Mouse (Mus musculus): ENCODE results near the gene Arid3c. TPM values are rescaled to one million over a fixed set of nuclear protein-coding genes. Genes with fewer than 3 reads are reported as not detected.

Arid3c gene
- polyA plus RNA-seq, 1 experiment from 2014 or later: not detected

DNA sequence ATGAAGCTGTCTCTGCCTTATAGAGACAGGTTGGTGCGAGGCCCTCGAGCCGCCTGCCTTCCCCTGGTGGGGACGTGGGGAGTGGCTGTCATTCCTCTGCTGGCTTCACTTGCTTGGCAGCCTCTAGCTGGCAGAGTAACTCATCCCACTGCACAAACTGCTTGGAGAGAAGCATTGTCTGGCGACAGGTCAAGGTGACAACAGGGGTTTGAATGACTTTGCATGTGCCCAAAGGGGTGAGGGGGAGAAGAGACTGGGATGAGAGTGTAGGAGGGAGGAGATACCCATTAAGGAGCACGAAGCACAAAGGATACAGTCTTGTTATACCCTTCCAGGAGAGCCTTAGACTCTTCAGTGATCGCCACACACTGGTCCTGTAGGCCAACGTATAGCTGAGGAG lies 15.9 kb downstream of the Arid3c start:
- no peak overlapping the region for H3K9ac ChIP-seq (replicated peaks)
- WGBS: 78% methylated on average over 8 of the region's 8 CpGs
- no peaks in the 10 kb centered on the region for H3K27me3 ChIP-seq
- H3K4me2 ChIP-seq: no peak overlapping the region
- H3K27ac ChIP-seq: no peak overlapping the region
- no peaks in the 10 kb centered on the region for H3K9me3 ChIP-seq
- peaks cover 59% of the 10 kb centered on the region for H3K36me3 ChIP-seq
- H3K4me3 ChIP-seq (replicated peaks): no peak overlapping the region
- peaks cover 36% of the 10 kb centered on the region for H3K4me1 ChIP-seq (replicated peaks)
- ATAC-seq (ENCODE audit: insufficient number of reproducible peaks, insufficient read depth, low FRiP score, low TSS enrichment, low read depth): no peak

DNA sequence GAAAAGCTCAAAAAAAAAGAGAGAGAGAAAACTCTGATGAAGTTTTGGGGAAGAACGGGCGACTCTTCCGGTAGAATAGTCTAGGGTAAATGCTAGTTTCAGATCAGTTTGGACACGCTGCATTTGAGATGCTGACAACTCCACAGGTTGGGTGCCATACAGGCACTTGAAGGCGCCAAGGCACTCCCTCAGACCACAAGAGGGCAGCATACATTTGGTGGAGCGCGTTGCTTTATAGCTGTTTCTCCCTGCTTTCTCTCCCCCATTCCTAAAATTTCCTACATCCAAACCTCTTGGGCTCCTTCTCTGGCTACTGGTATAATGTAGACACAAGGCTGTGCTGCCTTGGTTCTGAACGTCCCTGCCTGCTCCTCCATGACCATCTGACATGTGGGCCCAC lies 16.7 kb downstream of the Arid3c start:
- Histone ChIP-seq H3K9me3 (no peaks in the 10 kb centered on the region), H3K4me2 (peak overlapping the region; percentile 85), H3K27ac (no peak overlapping the region), H3K9ac (replicated peaks) (no peak overlapping the region), H3K27me3 (no peaks in the 10 kb centered on the region), H3K4me3 (replicated peaks) (peak overlapping the region; percentile 80; the same call in 1 of the 2 replicates), H3K36me3 (peaks cover 51% of the 10 kb centered on the region), H3K4me1 (replicated peaks) (peaks cover 36% of the 10 kb centered on the region)
- WGBS: 18% methylated on average over 8 of the region's 8 CpGs
- no peak for ATAC-seq (ENCODE audit: insufficient number of reproducible peaks, insufficient read depth, low FRiP score, low TSS enrichment, low read depth)

DNA sequence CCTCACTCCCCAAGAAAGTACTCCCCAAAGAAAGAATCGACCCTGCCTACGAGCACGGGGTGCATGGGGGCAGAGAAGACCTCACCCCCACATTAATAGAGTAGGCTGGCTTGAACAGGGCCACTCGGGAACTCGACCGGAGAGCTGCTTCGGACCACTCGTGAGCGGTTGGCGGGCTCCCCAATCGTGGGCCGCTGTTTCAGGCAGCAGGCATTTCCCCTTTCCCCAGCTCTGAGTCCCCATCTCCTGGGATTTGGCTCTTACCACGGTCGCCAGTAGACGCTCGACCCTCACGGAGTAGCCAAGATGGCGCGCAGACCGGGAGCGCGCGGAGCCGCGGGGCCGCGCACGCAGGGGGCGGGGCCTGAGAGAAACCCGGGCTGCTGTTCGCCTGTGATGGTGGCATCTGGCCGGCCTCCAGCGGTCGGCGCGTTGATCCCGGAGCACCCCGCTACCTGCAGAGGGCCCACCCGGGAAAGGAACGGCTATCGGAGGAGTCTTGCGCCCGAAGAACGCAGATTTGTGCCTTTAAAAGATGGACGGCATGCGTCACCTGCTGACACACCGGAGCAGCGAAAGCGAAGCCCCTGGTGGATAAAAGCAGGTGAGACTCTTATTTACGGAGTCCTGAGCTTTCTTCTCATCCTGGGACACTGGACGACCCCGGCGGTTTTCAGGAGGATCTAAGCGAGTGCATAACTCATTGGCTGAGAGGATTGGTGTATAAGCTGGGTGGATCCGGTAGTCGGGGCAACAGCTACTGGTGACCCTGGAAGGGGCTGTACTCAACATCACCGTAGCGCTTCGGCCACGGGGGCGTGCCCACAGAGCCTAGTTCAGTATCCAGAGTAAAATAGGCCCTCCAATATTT lies 17.5 kb downstream of the Arid3c start, which contains the start of gene Rpp25l:
TSS of gene Rpp25l (minus strand) at position 338 of the 871 bp plus-strand sequence.
- Histone ChIP-seq H3K4me3 (replicated peaks) (peak within 1 kb of the TSS; percentile 80), H3K4me2 (peak within 1 kb of the TSS; percentile 85), H3K9ac (replicated peaks) (peak within 1 kb of the TSS; percentile 92), H3K27ac (peak within 1 kb of the TSS; percentile 83), H3K36me3 (peaks cover 42% of the 10 kb centered on the region), H3K4me1 (replicated peaks) (peaks cover 36% of the 10 kb centered on the region), H3K9me3 (no peaks in the 10 kb centered on the region), H3K27me3 (no peaks in the 10 kb centered on the region)
- peak; percentile 52; the same call in 1 of the 2 replicates for ATAC-seq (ENCODE audit: insufficient number of reproducible peaks, insufficient read depth, low FRiP score, low TSS enrichment, low read depth)
- under 1% methylated on average over 61 of the region's 61 CpGs for WGBS

DNA sequence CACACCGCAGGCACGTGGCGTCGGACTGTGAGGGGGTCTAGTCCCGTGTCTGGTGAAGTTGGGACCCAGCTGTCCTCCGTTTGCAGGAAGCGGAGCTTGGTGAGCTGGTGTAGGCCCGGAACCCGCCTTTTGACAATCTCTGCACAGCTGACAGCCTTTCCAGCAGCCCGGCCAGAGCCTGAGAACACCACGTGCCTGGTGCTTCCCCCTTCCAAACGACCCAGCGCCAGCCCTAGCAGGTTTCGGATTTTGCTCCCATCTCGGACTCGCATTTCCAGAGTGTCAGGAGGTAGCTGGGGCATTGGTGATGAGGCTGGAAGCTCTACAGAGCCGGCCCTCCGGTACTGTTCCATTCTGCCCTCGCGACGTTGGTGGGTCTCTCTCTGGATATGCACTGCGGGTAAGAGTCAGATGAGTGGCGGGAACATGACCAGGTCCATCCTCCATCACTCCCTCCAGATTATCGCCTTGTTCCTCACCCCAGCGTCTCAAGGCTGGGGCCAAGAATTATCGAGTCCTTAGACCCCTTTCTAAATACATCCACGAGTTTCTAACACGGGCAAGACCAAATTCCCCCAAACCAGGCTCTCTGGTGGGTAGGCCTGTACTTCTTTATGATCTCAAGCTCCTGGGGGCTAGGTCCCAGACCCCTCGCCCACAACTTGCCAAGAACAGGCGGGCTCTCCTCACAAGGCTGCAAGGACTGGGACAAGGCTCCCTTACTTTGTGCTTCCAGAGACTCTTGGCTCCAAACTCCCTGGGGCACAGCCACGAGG lies 18.3 kb downstream of the Arid3c start:
- Histone ChIP-seq H3K27me3 (peaks cover 6% of the 10 kb centered on the region), H3K4me2 (peak overlapping the region; percentile 85), H3K9me3 (no peaks in the 10 kb centered on the region), H3K9ac (replicated peaks) (peak overlapping the region; percentile 92), H3K36me3 (peaks cover 35% of the 10 kb centered on the region), H3K4me1 (replicated peaks) (peaks cover 36% of the 10 kb centered on the region), H3K27ac (peak overlapping the region; percentile 83), H3K4me3 (replicated peaks) (peak overlapping the region; percentile 80)
- WGBS: 51% methylated on average over 31 of the region's 31 CpGs
- peak; percentile 13; the same call in 1 of the 2 replicates for ATAC-seq (ENCODE audit: insufficient number of reproducible peaks, insufficient read depth, low FRiP score, low TSS enrichment, low read depth)

DNA sequence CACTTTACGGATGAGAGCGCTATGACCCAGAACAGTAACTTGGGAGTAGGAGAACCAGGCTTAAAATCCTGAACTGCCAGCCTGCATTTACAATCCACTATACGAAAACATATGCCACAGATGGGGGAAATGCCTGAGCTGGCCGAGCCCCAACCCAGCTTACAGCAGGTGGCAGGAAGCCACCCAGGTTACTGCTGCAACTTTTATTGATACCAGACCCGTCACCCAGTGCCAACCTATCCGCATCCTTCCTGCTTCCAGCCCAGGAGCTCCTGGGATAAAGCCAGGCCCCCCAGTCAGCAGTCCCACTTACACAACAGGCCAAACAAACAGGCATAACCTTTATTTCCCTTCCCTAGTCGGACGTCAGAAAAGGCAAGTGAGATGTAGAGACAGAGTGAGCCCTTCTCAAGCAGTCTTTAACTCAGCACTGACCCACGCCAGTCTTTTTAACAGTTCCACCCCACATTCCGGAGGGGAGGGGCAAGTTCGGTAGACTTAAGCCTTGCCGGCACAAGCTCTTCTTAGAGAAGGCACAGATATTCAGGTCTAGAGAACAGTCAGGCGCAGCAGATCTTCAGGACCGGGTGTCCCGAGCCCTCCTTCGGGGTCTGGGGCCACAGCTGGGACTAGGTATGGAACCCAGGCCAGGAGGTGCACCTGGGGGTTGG lies 19.1 kb downstream of the Arid3c start:
- WGBS: 73% methylated on average over 16 of the region's 16 CpGs

DNA sequence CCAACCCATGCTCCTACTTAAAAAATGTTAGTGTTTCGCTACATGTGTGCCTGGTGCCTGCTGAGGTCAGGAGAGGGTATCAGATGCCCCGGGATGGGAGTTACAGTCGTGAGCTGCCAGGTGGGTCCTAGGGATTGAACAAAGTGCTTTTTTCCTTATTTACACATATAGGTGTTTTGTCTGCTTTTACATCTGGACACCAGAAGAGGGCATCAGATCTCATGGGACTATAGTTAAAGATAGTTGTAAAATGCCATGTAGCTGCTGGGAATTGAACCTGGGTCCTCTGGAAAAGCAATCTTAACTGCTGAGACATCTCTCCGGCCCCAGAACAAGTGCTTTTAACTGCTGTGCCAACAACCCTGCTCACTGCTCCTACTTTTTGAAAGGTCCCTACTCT lies 20.7 kb downstream of the Arid3c start:
- Histone ChIP-seq H3K27me3 (peaks cover 28% of the 10 kb centered on the region), H3K27ac (no peak overlapping the region), H3K9me3 (no peaks in the 10 kb centered on the region), H3K36me3 (peaks cover 17% of the 10 kb centered on the region; the same call in 1 of the 2 replicates), H3K4me3 (replicated peaks) (no peak overlapping the region), H3K4me2 (no peak overlapping the region), H3K9ac (replicated peaks) (no peak overlapping the region), H3K4me1 (replicated peaks) (peaks cover 31% of the 10 kb centered on the region)
- WGBS: 64% methylated on average over 4 of the region's 4 CpGs
- no peak for ATAC-seq (ENCODE audit: insufficient number of reproducible peaks, insufficient read depth, low FRiP score, low TSS enrichment, low read depth)

More for the DNA sequence above, 19.1 kb downstream of the Arid3c start:
- peak overlapping the region; percentile 85 for H3K4me2 ChIP-seq
- H3K27ac ChIP-seq: peak overlapping the region; percentile 31; the same call in 1 of the 2 replicates
- peaks cover 12% of the 10 kb centered on the region for H3K27me3 ChIP-seq
- H3K4me1 ChIP-seq (replicated peaks): peaks cover 30% of the 10 kb centered on the region
- peak overlapping the region; percentile 80 for H3K4me3 ChIP-seq (replicated peaks)
- H3K9ac ChIP-seq (replicated peaks): peak overlapping the region; percentile 92
- H3K36me3 ChIP-seq: peaks cover 28% of the 10 kb centered on the region
- no peak for ATAC-seq (ENCODE audit: insufficient number of reproducible peaks, insufficient read depth, low FRiP score, low TSS enrichment, low read depth)
- no peaks in the 10 kb centered on the region for H3K9me3 ChIP-seq

DNA sequence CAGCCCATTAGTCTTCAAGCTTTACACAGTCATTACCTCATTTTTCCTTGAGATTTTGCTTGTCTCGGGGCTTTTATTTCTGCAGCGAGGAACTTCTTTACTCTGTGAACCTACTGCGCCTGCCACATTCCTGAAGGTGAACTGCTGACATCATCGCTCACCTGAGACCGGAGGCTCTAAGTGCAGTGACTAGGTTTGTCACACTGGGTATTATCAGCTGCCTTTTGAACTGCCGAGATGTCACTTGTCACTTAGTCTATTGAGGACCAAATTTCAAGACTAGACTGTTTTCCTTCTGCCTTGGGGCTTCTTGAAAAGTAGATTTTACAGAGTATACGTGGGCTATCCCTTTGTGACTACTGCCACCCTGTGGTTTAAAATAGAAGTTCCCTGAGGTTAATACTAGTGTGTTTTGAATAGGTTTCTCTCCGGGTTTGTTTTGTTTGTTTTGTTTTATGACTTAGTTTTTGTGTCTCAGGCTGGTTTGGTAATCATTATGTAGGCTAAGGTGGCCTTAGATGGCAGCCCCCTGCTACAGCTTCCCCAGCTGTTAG lies 22.7 kb downstream of the Arid3c start:
- H3K4me2 ChIP-seq: no peak overlapping the region
- no peak overlapping the region for H3K9ac ChIP-seq (replicated peaks)
- peaks cover 40% of the 10 kb centered on the region for H3K4me1 ChIP-seq (replicated peaks)
- H3K27me3 ChIP-seq: peaks cover 46% of the 10 kb centered on the region
- H3K27ac ChIP-seq: no peak overlapping the region
- ATAC-seq (ENCODE audit: insufficient number of reproducible peaks, insufficient read depth, low FRiP score, low TSS enrichment, low read depth): no peak
- no peaks in the 10 kb centered on the region for H3K9me3 ChIP-seq
- no peak overlapping the region for H3K4me3 ChIP-seq (replicated peaks)
- H3K36me3 ChIP-seq: peaks cover 17% of the 10 kb centered on the region; the same call in 1 of the 2 replicates
- 46% methylated on average over 8 of the region's 8 CpGs for WGBS

DNA sequence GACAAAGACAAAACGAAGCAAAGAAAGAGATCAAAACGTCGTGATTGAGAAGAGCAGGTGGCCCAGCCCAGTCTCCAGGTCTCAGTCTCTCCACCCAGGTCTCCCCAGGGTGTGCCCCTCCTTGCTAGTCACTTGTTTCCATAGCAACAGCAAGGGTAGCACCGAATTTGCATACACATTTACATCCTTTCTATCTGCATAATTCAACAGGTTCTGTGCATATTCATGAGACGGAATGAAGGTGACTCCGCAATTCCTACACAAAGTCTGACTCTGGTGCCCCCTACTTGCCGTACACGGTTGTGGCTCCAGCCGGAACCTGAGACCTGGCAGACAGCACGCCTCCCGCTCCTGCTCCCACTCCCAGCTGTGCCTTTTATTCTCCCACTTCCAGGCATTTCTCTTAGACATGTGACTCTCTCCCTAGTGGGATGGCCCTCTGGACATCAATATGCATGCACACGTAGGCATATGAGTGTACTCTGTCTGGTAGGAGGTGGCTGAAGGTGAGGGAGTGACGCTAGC lies 23.9 kb downstream of the Arid3c start:
- 2% methylated on average over 13 of the region's 13 CpGs for WGBS
- Histone ChIP-seq H3K27ac (no peak overlapping the region), H3K27me3 (peaks cover 51% of the 10 kb centered on the region), H3K4me1 (replicated peaks) (peaks cover 32% of the 10 kb centered on the region), H3K4me3 (replicated peaks) (no peak overlapping the region), H3K9me3 (no peaks in the 10 kb centered on the region), H3K4me2 (peak overlapping the region; percentile 27; the same call in 1 of the 2 replicates), H3K36me3 (peaks cover 14% of the 10 kb centered on the region; the same call in 1 of the 2 replicates), H3K9ac (replicated peaks) (no peak overlapping the region)
- peak; percentile 29; the same call in 1 of the 2 replicates for ATAC-seq (ENCODE audit: insufficient number of reproducible peaks, insufficient read depth, low FRiP score, low TSS enrichment, low read depth)

DNA sequence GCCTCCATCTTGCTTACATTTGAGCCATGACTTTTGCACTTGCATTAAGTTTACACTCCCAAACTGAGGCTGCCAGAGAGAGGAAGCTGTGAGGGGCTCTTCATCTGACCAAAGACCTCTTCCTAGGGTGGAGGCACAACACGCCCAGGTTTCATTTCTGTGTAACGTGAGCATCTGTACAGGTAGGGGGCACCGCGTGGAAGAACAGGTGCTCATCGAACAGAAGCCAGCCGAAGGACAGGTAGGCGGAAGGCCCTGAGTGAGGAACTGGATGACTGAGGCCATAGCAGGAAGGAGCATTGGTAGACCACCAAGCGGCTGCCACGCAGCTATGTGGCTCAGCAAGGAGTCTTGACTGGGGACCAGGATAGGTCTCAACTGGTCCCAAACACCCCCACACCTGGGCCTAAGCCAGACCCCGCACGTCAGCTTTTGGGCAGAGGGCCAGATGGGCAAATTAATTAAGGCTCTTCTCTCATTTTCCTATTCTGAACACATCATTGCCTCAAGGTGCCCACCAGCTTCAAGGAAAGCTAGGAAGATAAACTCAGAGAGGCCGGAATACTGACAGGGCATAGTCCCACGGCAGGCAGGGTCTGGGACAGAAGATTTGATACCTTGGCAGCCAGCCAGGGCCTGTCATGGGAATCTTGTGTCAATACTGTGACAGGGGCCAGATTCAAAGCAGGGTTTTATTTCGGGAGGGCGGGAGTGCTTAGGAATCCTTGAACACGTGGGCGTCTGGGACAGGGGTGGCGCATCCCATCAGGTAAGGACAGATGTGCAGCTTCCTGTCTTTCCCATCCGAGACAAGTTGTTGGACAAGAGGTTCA lies 24.8 kb downstream of the Arid3c start:
- Histone ChIP-seq H3K27me3 (peaks cover 51% of the 10 kb centered on the region), H3K4me1 (replicated peaks) (peaks cover 23% of the 10 kb centered on the region), H3K9ac (replicated peaks) (no peak overlapping the region), H3K9me3 (no peaks in the 10 kb centered on the region), H3K27ac (no peak overlapping the region), H3K36me3 (peaks cover 7% of the 10 kb centered on the region; the same call in 1 of the 2 replicates), H3K4me2 (no peak overlapping the region), H3K4me3 (replicated peaks) (no peak overlapping the region)
- no peak for ATAC-seq (ENCODE audit: insufficient number of reproducible peaks, insufficient read depth, low FRiP score, low TSS enrichment, low read depth)
- WGBS: 73% methylated on average over 19 of the region's 19 CpGs

DNA sequence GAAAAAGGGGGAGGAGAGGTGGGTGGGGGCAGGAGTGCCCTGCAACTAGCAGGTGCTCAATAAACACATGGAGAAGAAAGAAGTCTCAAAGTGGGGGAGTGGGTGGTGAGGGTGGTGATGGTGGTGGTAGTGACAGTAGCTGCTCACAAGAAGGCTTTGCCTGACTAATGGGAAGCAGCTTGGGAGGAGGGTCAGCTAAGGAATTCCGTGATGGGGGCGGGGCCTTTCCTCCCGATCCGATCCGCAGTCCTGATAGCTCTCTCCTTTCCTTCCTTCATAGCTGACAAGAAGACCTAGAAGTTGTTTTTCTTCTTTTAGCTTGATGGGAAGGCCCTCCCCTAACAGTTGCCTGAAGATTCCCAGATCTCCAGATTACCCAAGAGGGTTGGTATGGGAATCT lies 26.3 kb downstream of the Arid3c start:
- no peaks in the 10 kb centered on the region for H3K9me3 ChIP-seq
- peaks cover 22% of the 10 kb centered on the region for H3K4me1 ChIP-seq (replicated peaks)
- no peak overlapping the region for H3K27ac ChIP-seq
- H3K27me3 ChIP-seq: peaks cover 51% of the 10 kb centered on the region
- H3K9ac ChIP-seq (replicated peaks): no peak overlapping the region
- no peak overlapping the region for H3K4me2 ChIP-seq
- H3K36me3 ChIP-seq: no peaks in the 10 kb centered on the region
- no peak for ATAC-seq (ENCODE audit: insufficient number of reproducible peaks, insufficient read depth, low FRiP score, low TSS enrichment, low read depth)
- no peak overlapping the region for H3K4me3 ChIP-seq (replicated peaks)
- WGBS: 6% methylated on average over 5 of the region's 5 CpGs

Data from limb, embryonic 12.5 days (tissue).